Mouse (Mus musculus): ENCODE measurements around the gene Elovl5.

Gene Elovl5

GRCm38 (mm10) chr9:77928769-77929168 lies 11.6 kb downstream of the Elovl5 start:
- no peak for DNase-seq (ENCODE audit: low read depth, low spot score)

DNA sequence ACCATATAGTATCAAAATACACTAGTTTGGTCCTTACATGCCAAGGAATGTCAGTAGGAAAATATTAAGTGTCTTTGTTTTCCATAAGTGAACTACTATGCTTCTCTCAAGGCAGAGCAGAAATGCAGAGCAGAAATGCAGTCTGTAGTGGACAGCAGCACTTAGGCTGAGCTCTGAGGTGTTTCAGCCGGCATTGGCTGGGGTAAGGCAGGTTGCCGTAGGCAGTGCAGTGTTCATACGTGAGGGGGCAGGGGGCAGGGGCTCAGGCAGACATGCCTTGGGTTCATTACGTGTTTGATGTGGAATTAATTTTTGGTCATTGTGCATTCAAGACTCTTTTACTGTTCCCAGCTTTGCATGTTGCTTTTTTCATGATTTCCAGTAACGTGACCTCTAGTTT lies 12.1 kb downstream of the Elovl5 start:
- no peak for DNase-seq (ENCODE audit: low read depth, low spot score)

DNA sequence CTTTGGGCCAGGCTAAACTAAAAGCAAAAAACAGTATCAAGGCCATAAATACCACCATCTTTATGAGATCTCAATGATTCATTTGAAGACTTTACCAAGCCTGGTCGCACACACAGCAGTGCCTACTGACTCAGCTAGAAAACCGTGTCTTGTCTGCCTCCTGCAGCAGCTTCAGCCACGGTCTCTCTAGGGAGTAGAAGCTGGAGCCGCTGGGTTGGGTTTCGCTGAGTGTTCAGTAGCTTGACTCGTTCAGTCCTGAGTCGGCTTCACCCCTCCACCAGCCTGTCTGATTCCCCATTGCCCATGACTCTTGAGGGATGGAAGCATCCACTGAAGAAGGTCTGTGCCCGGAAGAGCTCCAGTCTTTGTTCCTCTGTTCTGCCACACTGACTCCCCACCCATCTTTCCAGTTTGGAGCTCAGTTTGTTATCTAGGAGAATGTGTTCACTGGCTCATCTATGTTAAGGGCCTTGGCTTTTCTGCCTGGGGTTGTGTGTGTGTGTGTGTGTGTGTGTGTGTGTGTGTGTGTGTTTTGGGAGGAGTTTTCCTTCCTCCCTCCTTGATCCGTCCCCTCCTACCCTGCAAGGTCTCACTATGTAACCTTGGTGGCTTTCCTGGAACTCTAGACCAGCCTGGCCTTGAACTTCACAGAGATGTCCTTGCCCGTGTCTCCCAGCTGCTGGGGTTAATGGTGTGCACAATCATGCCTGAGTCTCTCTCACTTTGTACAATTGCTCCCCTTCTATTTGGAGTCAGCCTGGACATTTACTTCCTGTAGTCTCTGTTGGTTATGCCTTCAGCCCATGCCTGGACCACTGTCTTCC lies 13.1 kb downstream of the Elovl5 start:
- no peak for DNase-seq (ENCODE audit: low read depth, low spot score)

DNA sequence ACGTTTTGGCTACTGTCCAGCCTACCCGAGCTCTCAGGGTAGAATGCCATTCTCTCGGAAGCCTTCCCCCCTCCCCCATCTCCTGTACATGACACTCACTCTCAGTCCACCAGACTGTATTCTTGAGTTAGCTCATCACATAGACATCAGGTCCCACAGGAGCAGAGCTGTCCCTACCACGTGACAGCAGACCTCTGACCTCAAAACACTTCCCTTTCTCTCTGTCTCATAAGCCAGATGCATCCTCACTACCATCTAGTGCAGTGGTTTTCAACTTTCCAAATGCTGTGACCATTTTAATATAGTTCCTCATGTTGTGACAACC lies 13.7 kb downstream of the Elovl5 start:
- no peak for DNase-seq (ENCODE audit: low read depth, low spot score)

- DNase-seq (ENCODE audit: low read depth, low spot score) = no peak
Measured at GRCm38 (mm10) chr9:77931740-77932139, 14.6 kb downstream of the Elovl5 start.

GRCm38 (mm10) chr9:77935818-77936611 lies 18.9 kb downstream of the Elovl5 start:
- no peak for DNase-seq (ENCODE audit: low read depth, low spot score)

DNA sequence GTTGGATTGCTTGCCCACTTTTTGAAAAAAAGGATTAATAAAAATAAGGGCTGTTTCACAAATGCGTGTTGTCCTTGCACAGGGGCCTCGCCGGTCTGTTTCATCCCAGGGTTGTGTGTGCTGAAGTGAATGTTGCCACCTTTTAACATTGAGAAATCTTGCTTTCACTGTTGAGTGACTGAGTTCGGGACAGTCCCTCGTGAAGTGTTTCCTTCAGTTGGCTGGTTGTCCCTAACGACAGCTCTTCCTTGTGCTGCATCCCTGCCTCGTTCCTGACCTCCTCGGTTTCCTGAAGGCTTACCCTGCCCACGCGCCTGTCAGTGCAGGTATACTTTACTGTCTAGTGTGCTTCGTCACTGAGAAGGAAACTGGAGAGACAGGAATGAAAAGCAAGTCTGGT lies 20.7 kb downstream of the Elovl5 start:
- no peak for DNase-seq (ENCODE audit: low read depth, low spot score)

- no peak for DNase-seq (ENCODE audit: low read depth, low spot score)
Measured at GRCm38 (mm10) chr9:77938761-77939553, 21.8 kb downstream of the Elovl5 start.

DNA sequence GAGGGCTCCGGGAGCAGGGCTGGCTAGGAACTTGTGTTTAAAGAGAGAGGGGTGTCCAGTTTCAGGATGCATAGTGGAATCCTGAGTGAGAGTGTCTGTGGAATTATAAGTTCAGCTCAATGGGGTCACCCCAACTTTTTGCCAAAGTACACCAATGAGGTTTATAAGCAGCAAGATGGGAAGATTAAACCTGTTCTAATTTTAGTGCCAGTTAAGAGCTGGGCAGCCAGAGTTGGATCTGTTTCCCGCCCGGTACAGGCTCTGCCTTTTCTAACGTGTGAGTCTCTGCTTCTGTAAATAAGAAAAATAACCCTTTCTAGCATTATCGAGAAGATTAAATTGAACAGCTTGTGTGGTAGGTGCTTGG lies 22.4 kb downstream of the Elovl5 start:
- no peak for DNase-seq (ENCODE audit: low read depth, low spot score)

DNA sequence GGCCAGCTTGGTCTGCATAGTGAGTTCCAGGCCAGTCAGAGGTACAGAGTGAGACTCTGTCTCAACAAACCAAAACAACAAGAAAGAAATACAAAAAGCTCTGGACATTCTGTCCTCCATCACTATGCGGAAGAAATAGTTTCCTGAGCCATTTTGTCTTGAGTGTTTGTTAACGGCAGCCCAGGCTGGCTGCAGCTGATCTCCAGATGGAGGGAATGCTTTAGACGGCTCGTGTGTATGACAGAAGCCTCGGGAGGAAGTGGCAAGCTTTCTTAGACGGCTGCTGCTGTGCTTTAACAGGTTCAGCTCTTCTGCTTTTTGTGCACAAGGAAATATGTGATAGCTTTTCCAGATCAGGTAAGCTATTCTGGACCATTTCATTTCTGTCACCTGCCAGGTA lies 23.9 kb downstream of the Elovl5 start:
- no peak for DNase-seq (ENCODE audit: low read depth, low spot score)

- DNase-seq (ENCODE audit: low read depth, low spot score) = no peak
Measured at GRCm38 (mm10) chr9:77941836-77942235, 24.7 kb downstream of the Elovl5 start.

GRCm38 (mm10) chr9:77942411-77942810 lies 25.2 kb downstream of the Elovl5 start:
- DNase-seq (ENCODE audit: low read depth, low spot score) = no peak

- no peak for DNase-seq (ENCODE audit: low read depth, low spot score)
Measured at GRCm38 (mm10) chr9:77943316-77943715, 26.2 kb downstream of the Elovl5 start.

GRCm38 (mm10) chr9:77944195-77944594 lies 27.0 kb downstream of the Elovl5 start:
- DNase-seq (ENCODE audit: low read depth, low spot score) = no peak

- DNase-seq (ENCODE audit: low read depth, low spot score) = no peak
Measured at GRCm38 (mm10) chr9:77945792-77946666, 28.9 kb downstream of the Elovl5 start.

GRCm38 (mm10) chr9:77948214-77948613 lies 31.1 kb downstream of the Elovl5 start:
- DNase-seq (ENCODE audit: low read depth, low spot score) = no peak

DNA sequence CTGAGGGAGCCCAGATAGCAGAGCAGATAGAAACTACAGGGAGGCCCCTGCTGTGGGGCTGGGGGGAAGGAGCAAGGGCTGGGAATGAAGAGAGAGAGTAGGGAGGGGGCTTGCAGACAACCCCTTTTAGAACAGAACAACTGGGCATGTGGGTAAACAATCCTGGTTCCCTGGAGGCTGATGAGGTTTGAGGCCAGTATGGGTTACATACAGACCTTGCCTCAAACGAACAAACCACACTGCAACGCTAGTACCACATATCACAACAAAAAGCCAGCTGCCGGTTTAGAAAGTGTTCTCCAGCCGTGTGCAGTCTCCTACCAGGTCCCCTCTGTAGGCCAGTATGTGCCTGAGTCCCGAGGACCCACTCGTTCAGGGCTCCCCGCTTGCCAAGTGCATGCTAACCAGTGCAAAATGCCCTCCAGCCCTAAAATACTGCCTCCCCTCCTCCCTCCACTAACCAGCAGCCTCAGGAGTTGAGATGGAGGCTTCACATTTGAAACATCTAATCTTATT lies 32.6 kb downstream of the Elovl5 start:
- DNase-seq (ENCODE audit: low read depth, low spot score) = no peak

- DNase-seq (ENCODE audit: low read depth, low spot score) = no peak
Measured at GRCm38 (mm10) chr9:77950841-77951475, 33.8 kb downstream of the Elovl5 start.

DNA sequence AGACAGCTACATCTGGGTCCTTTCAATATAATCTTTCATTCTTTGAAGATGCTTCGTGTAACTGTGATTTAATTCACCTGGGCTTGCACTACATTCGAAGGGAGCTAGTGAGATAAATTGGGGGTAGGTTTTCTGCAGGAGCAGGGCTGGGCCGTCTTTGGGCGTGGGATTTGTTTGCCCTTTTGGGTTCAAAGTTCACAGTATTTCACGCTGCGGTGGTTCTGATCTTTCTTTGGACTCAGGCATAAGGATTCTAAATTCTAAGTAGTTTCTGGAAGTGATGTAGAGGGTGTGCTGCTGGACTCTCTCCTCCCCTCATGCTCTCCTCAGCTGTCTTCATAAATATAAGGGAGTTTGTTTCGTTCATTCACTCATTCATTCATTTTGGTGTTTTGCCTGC lies 34.8 kb downstream of the Elovl5 start:
- no peak for DNase-seq (ENCODE audit: low read depth, low spot score)

GRCm38 (mm10) chr9:77953053-77953452 lies 35.9 kb downstream of the Elovl5 start:
- DNase-seq (ENCODE audit: low read depth, low spot score) = no peak

DNA sequence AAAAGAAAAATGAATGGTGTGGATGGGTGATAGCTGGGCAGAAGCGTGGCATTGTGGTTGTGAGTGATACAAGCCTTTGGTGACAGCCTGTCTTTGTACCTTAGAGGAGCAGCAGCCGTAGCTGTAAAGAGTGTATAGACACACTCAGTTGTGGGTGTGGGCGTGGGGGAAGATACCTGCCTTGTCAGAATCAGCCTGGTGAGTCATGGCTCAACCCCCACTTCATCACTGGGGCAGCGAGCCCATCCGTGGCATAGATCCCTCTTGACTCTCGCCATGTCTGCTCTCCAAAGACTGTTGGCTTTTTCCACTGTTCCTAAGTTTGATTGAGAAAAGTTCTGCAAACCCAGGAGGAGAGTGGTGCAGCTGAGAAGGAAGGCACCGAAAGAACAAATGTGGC lies 37.3 kb downstream of the Elovl5 start:
- no peak for DNase-seq (ENCODE audit: low read depth, low spot score)

Data from mesoderm, embryonic 11.5 days (tissue).